Mouse (Mus musculus) left cerebral cortex, adult 9 months (tissue): Measurements from ENCODE around the gene Gm17509.

Source experiments
- DNase-seq, 2 experiments: peaks; one replicate each; pipeline ENCODE4 v3.0.0; 2022; ENCODE audit warnings: low spot score in 2 of 2

Gene Gm17509

DNA sequence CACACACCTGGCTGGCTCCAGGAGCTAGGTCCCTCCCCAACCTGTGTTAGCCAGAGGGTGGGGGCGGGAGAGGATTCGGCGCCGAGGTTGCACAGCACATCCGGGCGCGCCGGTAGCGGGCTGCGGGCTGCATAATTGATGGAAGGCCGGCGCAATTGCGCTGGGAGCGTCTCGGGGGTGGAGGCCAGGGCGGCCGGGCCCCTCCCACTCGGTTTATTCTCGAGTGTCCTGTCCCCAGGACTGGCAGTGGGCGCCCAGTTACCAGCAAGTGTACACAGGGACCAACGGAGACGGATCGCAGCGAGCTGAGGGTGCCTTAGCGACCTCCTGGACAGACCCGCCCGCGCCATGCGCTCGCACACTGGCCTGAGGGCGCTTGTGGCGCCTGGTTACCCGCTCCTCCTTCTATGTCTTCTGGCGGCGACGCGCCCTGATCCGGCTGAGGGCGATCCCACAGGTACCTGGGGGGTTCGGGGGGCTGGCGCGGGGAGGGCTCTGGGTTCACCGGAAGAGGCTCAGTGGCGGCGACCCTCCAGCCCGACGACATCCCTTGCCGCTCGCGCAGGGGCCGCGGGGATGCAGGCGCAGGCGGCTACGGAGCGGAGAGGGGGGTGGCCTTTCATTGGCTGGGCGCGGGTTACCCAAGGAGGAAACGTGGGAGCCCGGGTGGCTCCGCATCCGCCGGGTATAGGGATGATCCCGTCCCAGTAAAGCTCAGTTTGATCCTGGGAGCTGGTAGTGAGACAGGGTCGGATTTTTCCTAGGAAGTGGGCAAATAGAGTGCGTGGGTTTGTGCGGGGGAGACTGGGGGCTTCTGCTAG, at the start of gene Gm17509:
TSS of gene Gm17509 (minus strand) at position 575 of the 821 bp plus-strand sequence.
- DNase-seq, result peak in 1 of 2 experiments; percentile 58

GRCm38 (mm10) chr13:117267963-117268362, 47.1 kb upstream of the Gm17509 start:
- no peak for DNase-seq

- DNase-seq, result no peak
Measured at GRCm38 (mm10) chr13:117266156-117266555, 45.3 kb upstream of the Gm17509 start.

GRCm38 (mm10) chr13:117260704-117261103, 39.8 kb upstream of the Gm17509 start:
- no peak for DNase-seq

- no peak for DNase-seq
Measured at GRCm38 (mm10) chr13:117242621-117243020, 21.7 kb upstream of the Gm17509 start.

DNA sequence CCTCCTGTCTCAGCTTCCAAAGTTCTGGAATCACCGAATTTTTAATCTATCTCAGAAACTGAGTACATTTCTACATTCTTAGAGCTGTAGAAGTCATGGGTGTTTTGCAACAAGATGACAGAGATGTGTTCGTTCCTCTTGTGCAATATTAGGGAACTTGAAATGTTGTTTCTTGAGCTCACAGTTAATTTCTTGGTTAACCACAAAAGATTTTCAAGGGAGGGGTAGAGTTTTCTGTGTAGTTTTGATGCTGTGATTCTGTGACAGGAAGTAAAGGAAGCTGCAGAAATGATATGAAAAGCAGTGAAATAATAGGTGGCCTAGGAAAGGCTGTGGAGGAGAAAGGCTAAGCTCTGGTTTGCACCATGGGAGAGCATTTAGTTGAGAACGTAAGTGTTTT, 21.2 kb upstream of the Gm17509 start:
- DNase-seq, result no peak

DNA sequence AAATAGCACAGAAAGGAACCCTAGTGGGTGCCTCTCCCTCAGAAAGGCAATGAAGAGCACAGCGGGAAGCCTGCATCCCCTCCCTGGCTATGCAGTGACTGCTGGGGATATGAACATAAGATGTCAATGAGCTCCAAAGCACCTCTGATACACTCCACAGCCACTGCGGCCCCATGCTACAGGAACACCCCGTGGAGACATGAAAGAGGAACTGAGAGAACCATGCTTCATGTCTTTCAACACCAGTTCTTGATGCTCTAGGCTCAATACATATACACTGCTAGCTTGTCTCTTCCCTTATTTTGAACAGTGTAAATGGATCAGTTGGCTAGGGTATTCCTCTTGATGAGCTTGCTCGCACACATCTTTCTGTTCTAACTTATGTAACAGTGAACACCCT, 16.2 kb upstream of the Gm17509 start:
- no peak for DNase-seq

- DNase-seq, result peak in 1 of 2 experiments; percentile 24
Measured at GRCm38 (mm10) chr13:117235530-117236212, 14.8 kb upstream of the Gm17509 start.

- DNase-seq, result no peak
Measured at GRCm38 (mm10) chr13:117234486-117234885, 13.6 kb upstream of the Gm17509 start.

DNA sequence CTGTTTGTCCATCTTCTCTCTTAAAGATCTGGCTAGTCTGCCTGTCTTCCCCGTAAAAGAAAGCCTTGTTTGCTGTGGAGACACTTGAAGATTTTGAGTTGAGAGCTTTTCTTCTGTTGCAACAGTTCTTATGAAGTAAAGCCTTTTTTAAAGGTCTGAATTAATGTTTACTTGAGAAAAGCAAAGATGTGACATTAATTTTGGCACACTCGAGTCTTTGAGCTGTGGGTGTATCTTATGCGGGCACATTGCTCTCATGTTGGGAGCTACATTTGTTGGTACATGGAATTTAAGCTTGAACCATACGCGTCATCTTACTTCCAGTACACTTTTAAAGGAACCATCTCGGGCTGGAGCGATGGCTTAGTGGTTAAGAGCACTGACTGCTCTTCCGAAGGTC, 12.9 kb upstream of the Gm17509 start:
- DNase-seq, result no peak

GRCm38 (mm10) chr13:117230371-117231110, 9.7 kb upstream of the Gm17509 start:
- no peak for DNase-seq

DNA sequence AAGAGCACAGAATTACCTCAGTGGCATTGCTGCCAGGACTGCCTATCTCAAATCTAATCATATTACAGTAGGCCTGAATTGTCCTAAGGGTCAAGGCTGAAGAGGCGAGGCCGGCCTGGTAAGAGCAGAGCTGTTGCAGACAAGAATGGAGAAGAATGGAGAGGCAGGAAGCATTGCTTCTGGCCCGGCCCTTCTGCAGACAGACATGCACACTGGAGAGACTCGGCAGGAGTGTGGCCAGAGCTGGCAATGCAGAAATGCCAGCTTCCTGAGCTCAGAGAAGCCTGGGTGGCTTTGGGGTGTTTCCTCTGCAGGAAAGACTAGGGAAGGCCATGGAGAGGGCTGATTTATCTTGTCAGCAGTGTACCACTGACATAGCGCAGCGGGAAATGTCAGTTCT, 4.7 kb upstream of the Gm17509 start:
- no peak for DNase-seq

- no peak for DNase-seq
Measured at GRCm38 (mm10) chr13:117224901-117225300, 4.0 kb upstream of the Gm17509 start.

DNA sequence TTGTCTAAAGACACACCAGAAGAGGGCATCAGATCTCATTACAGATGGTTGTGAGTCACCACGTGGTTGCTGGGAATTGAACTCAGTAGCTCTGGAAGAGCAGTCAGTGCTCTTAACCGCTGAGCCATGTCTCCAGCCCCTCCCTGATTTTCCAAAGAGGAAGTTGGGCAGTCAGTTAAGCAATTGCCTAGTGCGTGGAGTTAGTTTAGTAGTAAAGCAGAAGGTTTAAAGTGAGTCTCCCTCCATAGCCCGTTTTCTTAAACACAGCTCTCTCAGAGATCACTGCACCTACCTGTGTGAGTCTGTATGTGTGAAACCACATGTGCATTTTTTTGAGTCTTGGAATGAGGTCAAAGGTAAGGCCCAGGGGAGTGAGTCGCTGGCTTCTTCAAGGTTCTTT, 2.2 kb upstream of the Gm17509 start:
- no peak for DNase-seq

- no peak for DNase-seq
Measured at GRCm38 (mm10) chr13:117219871-117220500, 889 bp downstream of the Gm17509 start.

GRCm38 (mm10) chr13:117218092-117218491, 2.8 kb downstream of the Gm17509 start:
- DNase-seq, result no peak

DNA sequence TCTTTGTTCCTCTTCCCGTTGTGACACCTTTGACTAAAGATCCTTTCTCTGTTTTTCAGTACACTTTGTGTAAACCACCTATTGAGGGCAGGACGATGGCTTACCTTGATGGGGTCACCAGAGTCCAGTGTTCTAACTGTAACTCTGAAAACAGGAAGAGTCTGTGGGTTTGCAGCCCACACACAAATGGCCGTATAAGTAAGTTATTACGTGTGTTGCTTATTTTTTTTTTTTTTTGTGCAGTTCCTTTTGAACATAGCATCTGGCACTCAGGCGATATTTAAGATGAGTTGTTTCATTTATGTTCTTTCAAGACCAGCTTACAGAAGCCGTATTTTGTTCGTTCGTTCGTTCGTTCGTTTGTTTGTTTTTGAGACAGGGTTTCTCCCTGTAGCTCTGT, 3.3 kb downstream of the Gm17509 start:
- no peak for DNase-seq

DNA sequence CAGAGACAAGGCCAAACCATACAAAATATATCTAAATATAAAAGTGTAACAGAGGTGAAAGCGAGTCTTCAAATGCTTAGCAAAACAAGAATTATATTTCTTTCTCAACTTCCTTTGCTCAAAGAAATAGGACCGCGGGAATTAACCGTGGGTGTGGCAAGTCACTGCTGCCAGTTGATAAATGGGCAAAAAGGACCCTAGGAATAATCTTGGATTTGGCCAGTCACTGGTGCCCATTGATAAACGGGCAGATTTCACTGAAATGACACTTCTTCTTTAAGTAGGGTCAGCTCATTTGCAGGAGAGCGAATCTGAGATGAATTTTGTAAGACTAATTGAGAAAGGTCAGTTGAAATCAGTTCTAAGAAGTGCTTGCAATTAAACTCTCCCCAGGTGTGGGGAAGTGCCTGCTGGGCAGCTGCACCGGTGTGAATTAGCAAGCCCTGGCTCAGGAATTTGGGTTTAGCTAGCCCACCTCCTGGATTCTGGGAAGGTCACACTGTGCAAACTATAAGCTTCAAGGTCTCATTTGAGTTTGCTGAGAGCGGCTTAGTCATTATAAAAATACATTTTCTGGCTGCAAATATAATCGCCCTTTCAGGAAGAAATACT, 4.0 kb downstream of the Gm17509 start:
- DNase-seq, result no peak

- no peak for DNase-seq
Measured at GRCm38 (mm10) chr13:117216126-117216525, 4.7 kb downstream of the Gm17509 start.

GRCm38 (mm10) chr13:117215481-117215880, 5.4 kb downstream of the Gm17509 start:
- no peak for DNase-seq

GRCm38 (mm10) chr13:117211386-117211875, 9.4 kb downstream of the Gm17509 start:
- no peak for DNase-seq
